Mouse (Mus musculus) layer of hippocampus, adult 11-12 months (tissue): ENCODE data around the gene Trir.

Experiments
- DNase-seq: peaks from one replicate; pipeline ENCODE4 v3.0.0; 2022; ENCODE audit warnings: low spot score

The Trir gene

GRCm38 (mm10) chr8:85036718-85037365 is 10.2 kb downstream of the Trir start, which contains the start of gene Tnpo2:
Gene Tnpo2 (plus strand): TSS chr8:85036915.
- peak; percentile 94 for DNase-seq

GRCm38 (mm10) chr8:85037366-85037680 is 10.7 kb downstream of the Trir start:
- DNase-seq: no peak

DNA sequence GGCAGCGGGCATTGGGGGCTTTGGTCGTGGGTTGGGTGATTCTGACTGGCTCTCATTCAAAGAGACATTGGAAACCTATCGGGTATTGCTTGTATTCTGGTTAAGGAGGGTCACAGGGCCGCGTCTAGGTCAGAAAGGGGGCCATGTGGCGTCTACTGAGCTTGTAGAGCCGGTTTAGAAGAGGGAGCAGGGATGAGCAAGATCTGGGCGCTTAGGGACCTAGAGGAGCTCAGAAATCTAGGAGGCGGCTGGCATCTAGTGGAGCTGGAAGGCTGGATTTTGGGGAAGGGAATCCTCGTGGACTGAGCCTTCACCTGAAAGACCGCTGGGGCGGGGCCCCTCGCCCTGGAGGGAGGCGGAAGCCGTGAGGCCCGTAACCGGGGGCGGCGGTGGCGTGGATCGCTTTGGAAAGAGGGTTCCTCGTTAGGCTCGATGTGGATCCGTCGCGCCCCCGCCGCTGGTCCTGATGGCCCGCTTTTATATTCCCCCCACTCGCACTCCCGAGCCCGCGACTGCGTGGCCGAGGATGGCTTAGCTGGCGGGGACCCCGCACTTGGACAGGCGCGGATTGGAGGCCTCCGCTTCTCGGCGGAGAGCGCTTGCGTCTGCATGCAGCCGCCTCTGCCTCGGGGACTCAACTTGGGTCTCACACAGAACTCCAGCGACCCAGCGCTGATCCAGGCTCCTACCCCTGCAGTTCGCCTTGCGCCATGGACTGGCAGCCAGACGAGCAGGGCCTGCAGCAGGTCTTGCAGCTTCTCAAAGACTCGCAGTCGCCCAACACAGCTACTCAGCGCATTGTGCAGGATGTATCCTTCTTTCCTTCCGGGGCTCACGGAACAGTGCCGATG is 11.3 kb downstream of the Trir start:
- DNase-seq: peak; percentile 37

GRCm38 (mm10) chr8:85043619-85044018 is 17.0 kb downstream of the Trir start:
- DNase-seq: no peak

- DNase-seq: no peak
These were observed 30.7 kb downstream of the Trir start for GRCm38 (mm10) chr8:85057367-85057766.

DNA sequence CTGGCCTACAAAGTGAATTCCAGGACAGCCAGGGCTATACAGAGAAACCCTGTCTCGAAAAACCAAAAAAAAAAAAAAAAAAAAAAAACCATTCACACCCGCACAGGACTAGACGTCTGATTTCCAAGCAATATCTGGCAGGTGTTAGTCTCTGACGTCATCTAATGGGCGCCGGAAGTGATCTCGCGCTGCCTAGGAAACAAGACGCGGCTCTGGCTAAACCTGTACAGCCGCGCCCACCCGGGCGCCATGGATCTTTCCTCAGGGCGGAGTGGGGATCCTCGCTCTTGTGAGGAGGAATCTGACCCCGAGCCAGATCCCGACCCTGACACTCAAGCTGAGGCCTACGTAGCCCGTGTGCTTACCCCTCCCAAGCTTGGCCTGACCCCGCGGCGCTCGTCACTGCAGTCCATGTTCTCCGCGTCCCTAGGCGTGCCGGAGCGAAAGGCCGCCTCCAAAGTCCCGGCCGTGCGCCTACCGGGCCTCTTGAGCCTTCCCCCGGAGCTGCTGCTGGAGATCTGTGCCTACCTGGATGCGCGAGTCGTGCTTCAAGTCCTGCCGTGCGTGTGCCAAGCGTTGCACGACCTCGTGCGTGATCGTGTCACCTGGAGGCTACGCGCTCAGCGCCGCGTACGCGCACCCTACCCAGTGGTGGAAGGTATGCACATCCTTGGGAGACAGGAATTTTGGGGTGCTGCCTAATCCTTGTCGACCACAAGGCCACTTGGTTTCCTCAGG is 33.4 kb downstream of the Trir start, which contains the start of gene Fbxw9:
Gene Fbxw9, plus strand, starts transcription at position 177 of the 738 bp plus-strand sequence.
- peak; percentile 94 for DNase-seq

DNA sequence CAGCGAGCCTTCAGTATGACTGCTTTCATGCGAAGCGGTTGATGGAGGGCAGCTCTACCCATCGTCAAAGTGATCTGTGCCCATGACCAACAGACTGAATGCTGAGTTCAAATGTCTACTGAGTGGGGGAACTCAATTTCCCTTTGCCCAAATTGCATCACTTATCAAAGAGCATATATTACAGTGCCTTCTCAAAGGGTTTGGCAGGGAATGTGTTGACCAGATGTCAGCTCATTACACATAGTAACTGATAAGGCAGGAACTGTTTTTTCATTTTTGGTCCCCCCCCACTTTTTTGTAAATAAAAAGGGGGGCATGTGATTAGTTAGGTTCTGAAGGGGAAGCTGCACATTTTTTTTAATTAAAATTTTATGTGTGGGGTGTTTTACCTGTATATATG is 36.0 kb downstream of the Trir start:
- DNase-seq: no peak

DNA sequence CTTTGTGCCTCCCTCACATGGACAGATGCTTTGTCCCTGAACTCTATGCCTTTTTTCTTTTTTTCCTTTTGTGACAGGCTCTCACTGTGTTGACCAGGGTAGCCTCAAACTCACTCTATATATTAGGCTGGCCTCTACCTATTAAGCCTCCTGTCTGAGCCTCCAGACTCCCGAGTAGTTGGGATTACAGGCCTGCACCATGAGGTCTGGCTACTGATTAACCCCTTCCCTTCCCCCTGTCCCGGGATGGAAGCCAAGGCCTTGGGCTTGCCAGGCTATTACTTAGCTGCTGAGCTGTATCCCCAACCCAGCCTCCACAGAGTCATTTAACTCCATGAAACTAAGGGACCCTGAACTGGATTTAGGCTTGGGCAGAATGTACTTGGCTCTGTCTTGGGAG is 38.6 kb downstream of the Trir start:
- DNase-seq: no peak

DNA sequence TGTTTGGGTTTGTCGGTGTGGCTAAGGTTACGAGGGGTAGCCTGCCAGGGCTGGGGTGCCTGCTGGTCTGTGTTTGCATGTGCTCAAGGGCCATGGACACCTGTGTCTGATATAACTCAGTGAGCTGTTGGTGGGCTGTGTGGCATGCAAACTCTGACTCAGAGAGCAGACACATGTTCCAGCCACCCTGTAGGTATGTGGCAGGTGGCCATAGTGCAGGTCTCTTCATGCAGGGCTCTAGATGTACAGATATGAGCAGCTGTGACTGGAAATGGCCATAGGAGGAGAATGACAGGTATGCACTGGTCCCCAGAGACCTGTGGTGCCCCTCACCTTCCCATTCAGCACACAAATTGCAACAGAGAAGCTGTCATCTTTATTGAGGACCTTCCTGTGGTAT is 40.5 kb downstream of the Trir start:
- DNase-seq: no peak

DNA sequence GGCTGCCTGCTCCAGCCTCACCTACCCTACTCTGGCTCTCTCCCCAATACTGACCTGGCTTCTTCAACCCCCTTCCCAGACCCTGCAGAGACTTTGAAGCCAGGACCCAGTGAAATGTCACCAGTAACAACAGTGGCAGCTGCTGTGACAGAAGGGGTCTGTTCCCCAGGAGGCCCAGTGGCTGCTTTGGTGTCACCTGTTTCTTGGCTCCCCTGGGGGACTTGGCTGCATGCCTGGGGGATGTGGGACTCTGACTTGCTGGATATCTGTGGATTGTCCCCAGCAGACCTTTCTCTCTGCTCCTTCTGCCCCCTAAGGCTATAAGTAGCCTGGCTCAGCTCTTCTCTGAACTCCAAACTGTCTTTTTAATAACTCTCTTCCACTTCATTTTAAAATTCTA is 41.4 kb downstream of the Trir start, which contains the start of gene Gm5741:
Gene Gm5741, minus strand, starts transcription at position 1 of the 400 bp plus-strand sequence.
- DNase-seq: no peak

DNA sequence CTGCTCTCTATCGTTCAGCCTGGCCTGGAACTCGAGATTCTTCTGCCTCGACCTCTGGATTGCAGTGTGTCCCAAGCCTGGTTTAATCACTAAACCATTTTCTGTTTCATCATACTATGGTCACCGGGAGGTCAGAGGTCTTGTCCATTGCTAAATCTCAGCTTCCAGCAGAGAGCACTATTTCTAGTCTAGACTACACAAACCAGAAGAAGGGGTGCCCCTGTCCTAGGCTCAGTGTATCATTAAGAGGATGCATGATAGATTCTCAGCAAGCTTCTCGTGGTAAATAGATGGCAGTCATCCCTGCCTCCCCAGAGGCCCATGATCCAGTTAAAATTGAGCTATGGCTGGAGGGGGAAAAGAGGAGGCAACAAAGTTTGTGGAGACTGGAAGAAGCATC is 44.4 kb downstream of the Trir start:
- DNase-seq: no peak

- DNase-seq: peak; percentile 93
These were observed 45.1 kb downstream of the Trir start, which contains the start of gene Dhps for GRCm38 (mm10) chr8:85071514-85072281. Gene Dhps (plus strand): TSS chr8:85071757.

GRCm38 (mm10) chr8:85072364-85072929 is 45.8 kb downstream of the Trir start:
- DNase-seq: no peak

DNA sequence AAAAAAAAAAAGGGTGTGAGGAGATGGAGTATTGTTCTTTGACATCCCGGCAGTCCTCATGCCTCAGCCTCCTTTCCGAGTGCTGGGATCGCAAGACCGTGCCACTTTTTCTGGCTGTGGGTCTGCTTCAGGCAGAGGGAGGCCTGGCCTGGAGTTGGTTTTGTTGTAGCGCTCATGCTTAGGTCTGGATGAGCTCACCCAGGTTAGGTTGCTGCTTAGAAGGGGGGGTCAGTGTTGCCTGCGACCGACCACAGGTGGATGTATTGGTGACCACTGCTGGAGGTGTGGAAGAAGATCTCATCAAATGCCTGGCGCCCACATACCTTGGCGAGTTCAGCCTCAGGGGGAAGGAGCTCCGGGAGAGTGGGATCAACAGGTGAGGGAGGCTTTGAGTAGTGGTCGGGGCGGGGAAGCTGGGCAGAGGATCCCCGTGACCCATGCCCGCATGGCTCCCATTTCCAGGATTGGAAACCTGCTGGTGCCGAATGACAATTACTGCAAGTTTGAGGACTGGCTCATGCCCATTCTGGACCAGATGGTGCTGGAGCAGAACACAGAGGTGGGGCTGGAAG is 46.5 kb downstream of the Trir start:
- DNase-seq: no peak

DNA sequence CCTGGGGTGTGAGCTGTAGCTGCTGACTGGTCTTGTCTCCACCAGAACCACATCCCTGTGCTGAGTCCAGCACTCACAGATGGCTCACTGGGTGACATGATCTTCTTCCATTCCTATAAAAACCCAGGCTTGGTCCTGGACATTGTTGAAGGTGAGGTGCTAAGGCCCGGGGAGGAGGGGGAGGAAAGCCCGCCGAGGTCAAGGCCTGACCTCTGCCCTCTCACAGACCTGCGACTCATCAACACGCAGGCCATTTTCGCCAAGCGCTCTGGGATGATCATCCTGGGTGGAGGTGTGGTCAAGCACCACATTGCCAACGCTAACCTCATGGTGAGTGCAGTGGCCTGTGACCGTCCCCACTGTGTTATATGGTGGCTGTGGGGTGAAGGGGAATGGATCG is 47.5 kb downstream of the Trir start:
- no peak for DNase-seq

DNA sequence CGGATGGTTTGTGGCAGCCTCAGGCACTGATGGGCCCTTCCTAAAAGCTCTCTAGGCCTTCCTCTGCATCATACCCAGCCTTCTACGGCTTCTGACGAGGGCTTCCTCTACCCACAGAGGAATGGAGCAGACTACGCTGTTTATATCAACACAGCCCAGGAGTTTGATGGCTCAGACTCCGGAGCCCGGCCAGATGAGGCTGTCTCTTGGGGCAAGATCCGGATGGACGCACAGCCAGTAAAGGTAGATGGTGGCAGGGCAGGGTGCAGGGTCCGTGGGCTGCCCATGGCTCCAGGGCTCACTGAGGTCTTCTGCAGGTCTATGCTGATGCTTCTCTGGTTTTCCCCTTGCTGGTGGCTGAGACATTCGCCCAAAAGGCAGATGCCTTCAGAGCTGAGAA is 48.0 kb downstream of the Trir start:
- no peak for DNase-seq

GRCm38 (mm10) chr8:85076001-85076400 is 49.4 kb downstream of the Trir start:
- DNase-seq: no peak

DNA sequence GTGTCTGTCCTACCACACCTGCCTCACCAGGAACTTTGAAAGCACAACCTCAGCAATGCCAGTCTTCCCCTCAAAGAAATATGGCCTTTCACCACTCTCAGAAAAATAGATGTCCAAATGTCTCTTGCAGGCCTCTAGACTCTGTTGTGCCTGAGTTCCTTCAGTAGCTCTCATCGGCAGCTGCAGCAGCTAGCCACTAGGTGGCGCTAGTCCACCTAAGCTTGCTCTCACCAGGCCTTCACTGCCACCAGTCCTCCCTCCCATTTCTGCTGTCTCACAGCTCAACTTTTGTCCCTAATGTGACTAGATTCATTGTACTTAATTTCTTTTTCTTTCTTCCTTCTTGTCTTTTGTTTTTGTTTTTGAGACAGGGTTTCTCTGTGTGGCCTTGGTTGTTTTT is 50.4 kb downstream of the Trir start:
- peak; percentile 87 for DNase-seq
